Mouse (Mus musculus): ENCODE results near the gene Tle2. TPM values are rescaled to one million over a fixed set of nuclear protein-coding genes. Genes with fewer than 3 reads are reported as not detected.

Tle2 gene
- total and polyA plus RNA-seq, 3 experiments = 0.45 to 3.6 (median 1.5) TPM

GRCm38 (mm10) chr10:81553232-81553631 is 21.1 kb upstream of the Tle2 start:
- H3K4me1 ChIP-seq (ENCODE audit: insufficient read depth, low read depth, low read length) = peaks cover 37% of the 10 kb centered on the region
- H3K36me3 ChIP-seq (replicated peaks) = no peaks in the 10 kb centered on the region
- no peak overlapping the region for H3K4me3 ChIP-seq (ENCODE audit: low read depth, low read length)
- H3K27me3 ChIP-seq (ENCODE audit: insufficient read depth, low read length) = no peaks in the 10 kb centered on the region
- ATAC-seq (ENCODE audit: extremely low read depth, insufficient number of reproducible peaks, low FRiP score, poor library complexity, severe bottlenecking) = no peak
- H3K9me3 ChIP-seq (replicated peaks) = peaks cover 7% of the 10 kb centered on the region; the same call in 1 of the 2 replicates
- DNase-seq (ENCODE audit: low spot score) = no peak
- TF ChIP-seq CTCF (IDR thresholded peaks at IDR 0.05; ENCODE audit: low read depth, low read length) (peak; percentile 34), GATA1 (IDR thresholded peaks at IDR 0.05; ENCODE audit: borderline replicate concordance, low read length) (no peak)

- no peak for ATAC-seq (ENCODE audit: extremely low read depth, insufficient number of reproducible peaks, low FRiP score, poor library complexity, severe bottlenecking)
- Histone ChIP-seq H3K9me3 (replicated peaks) (peaks cover 7% of the 10 kb centered on the region; the same call in 1 of the 2 replicates), H3K4me1 (ENCODE audit: insufficient read depth, low read depth, low read length) (peaks cover 39% of the 10 kb centered on the region), H3K36me3 (replicated peaks) (no peaks in the 10 kb centered on the region), H3K27me3 (ENCODE audit: insufficient read depth, low read length) (no peaks in the 10 kb centered on the region), H3K4me3 (ENCODE audit: low read depth, low read length) (no peak overlapping the region)
- no peak for TF ChIP-seq GATA2 (IDR thresholded peaks at IDR 0.05; ENCODE audit: borderline replicate concordance, low read depth, low read length)
- no peak for TF ChIP-seq CTCF (IDR thresholded peaks at IDR 0.05; ENCODE audit: low read depth, low read length)
- no peak for TF ChIP-seq POLR2AphosphoS5 (IDR thresholded peaks at IDR 0.05; ENCODE audit: insufficient replicate concordance, low read depth, low read length)
- no peak for TF ChIP-seq GATA1 (IDR thresholded peaks at IDR 0.05; ENCODE audit: borderline replicate concordance, low read length)
- TF ChIP-seq TAL1 (conservative IDR thresholded peaks at IDR 0.05; ENCODE audit: low read depth, low read length) = no peak
- DNase-seq (ENCODE audit: low spot score) = no peak
These were observed 20.3 kb upstream of the Tle2 start for GRCm38 (mm10) chr10:81553807-81554755.

GRCm38 (mm10) chr10:81556282-81556681 is 18.1 kb upstream of the Tle2 start:
- no peak for DNase-seq (ENCODE audit: low spot score)
- H3K27me3 ChIP-seq (ENCODE audit: insufficient read depth, low read length) = no peaks in the 10 kb centered on the region
- no peak overlapping the region for H3K4me3 ChIP-seq (ENCODE audit: low read depth, low read length)
- ATAC-seq (ENCODE audit: extremely low read depth, insufficient number of reproducible peaks, low FRiP score, poor library complexity, severe bottlenecking) = no peak
- peak; percentile 76 for TF ChIP-seq CTCF (IDR thresholded peaks at IDR 0.05; ENCODE audit: low read depth, low read length)
- TF ChIP-seq GATA2 (IDR thresholded peaks at IDR 0.05; ENCODE audit: borderline replicate concordance, low read depth, low read length) = no peak
- peaks cover 33% of the 10 kb centered on the region for H3K4me1 ChIP-seq (ENCODE audit: insufficient read depth, low read depth, low read length)
- peaks cover 7% of the 10 kb centered on the region; the same call in 1 of the 2 replicates for H3K9me3 ChIP-seq (replicated peaks)
- peaks cover 4% of the 10 kb centered on the region for H3K36me3 ChIP-seq (replicated peaks)

DNA sequence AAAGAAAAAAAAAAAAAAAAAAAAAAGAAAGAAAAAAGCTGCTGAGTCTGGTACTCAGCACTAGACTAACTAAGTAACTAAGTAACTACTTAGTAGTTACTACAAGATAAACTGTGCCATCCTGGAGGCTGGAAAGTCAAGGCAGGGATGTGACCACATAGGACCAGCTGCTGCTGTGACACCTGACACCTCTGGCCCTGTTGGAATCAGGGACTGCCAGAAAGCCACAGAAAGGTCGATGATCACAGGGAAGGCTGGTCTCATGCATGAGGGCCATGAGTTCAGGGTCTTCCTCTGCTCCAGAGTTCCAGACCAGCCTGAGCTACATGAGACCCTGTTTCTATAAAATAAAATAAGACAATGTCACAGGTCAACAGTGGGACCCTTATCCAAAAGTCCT is 16.9 kb upstream of the Tle2 start:
- Histone ChIP-seq H3K36me3 (replicated peaks) (peaks cover 17% of the 10 kb centered on the region), H3K9me3 (replicated peaks) (peaks cover 7% of the 10 kb centered on the region; the same call in 1 of the 2 replicates), H3K4me3 (ENCODE audit: low read depth, low read length) (no peak overlapping the region), H3K4me1 (ENCODE audit: insufficient read depth, low read depth, low read length) (peaks cover 30% of the 10 kb centered on the region), H3K27me3 (ENCODE audit: insufficient read depth, low read length) (no peaks in the 10 kb centered on the region)
- ATAC-seq (ENCODE audit: extremely low read depth, insufficient number of reproducible peaks, low FRiP score, poor library complexity, severe bottlenecking) = no peak
- TF ChIP-seq POLR2AphosphoS5 (IDR thresholded peaks at IDR 0.05; ENCODE audit: insufficient replicate concordance, low read depth, low read length) (no peak), GATA1 (IDR thresholded peaks at IDR 0.05; ENCODE audit: borderline replicate concordance, low read length) (no peak), TAL1 (conservative IDR thresholded peaks at IDR 0.05; ENCODE audit: low read depth, low read length) (no peak), CTCF (IDR thresholded peaks at IDR 0.05; ENCODE audit: low read depth, low read length) (no peak), GATA2 (IDR thresholded peaks at IDR 0.05; ENCODE audit: borderline replicate concordance, low read depth, low read length) (no peak)
- no peak for DNase-seq (ENCODE audit: low spot score)

DNA sequence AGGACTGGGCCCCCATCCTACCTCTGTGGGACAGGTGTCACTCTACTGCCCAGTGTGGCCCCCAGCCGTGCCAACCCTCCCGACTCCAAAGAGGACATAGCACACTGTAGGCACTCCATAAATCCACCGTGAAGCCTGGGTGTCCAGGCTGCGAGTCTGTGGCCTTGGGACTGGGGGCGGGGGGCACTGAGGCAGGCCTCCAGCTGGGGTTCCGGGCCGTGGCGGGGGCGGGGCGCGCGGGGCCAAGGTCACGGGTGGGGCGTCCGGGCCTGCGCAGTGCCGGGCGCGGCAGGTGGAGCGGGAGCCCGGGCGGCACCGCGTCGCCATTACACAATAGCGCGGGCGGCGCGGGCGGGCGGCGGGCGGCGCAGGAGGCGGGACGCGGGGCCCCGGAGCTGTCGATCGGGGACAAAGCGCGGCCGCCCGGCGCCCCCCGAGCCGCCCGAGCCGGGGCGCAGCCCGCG is 15.2 kb upstream of the Tle2 start, which contains the start of gene Aes:
TSS of gene Aes (plus strand) at position 326 of the 464 bp plus-strand sequence.
- Histone ChIP-seq H3K27me3 (ENCODE audit: insufficient read depth, low read length) (no peaks in the 10 kb centered on the region), H3K4me1 (ENCODE audit: insufficient read depth, low read depth, low read length) (peaks cover 47% of the 10 kb centered on the region), H3K36me3 (replicated peaks) (peaks cover 34% of the 10 kb centered on the region), H3K4me3 (ENCODE audit: low read depth, low read length) (peak within 1 kb of the TSS; percentile 90), H3K9me3 (replicated peaks) (peaks cover 4% of the 10 kb centered on the region; the same call in 1 of the 2 replicates)
- DNase-seq (ENCODE audit: low spot score) (peak; percentile 74), ATAC-seq (ENCODE audit: extremely low read depth, insufficient number of reproducible peaks, low FRiP score, poor library complexity, severe bottlenecking) (no peak)
- TF ChIP-seq GATA2 (IDR thresholded peaks at IDR 0.05; ENCODE audit: borderline replicate concordance, low read depth, low read length) = no peak
- TF ChIP-seq CTCF (IDR thresholded peaks at IDR 0.05; ENCODE audit: low read depth, low read length) = no peak
- TF ChIP-seq GATA1 (IDR thresholded peaks at IDR 0.05; ENCODE audit: borderline replicate concordance, low read length) = no peak
- no peak for TF ChIP-seq POLR2AphosphoS5 (IDR thresholded peaks at IDR 0.05; ENCODE audit: insufficient replicate concordance, low read depth, low read length)
- TF ChIP-seq TAL1 (conservative IDR thresholded peaks at IDR 0.05; ENCODE audit: low read depth, low read length) = no peak

DNA sequence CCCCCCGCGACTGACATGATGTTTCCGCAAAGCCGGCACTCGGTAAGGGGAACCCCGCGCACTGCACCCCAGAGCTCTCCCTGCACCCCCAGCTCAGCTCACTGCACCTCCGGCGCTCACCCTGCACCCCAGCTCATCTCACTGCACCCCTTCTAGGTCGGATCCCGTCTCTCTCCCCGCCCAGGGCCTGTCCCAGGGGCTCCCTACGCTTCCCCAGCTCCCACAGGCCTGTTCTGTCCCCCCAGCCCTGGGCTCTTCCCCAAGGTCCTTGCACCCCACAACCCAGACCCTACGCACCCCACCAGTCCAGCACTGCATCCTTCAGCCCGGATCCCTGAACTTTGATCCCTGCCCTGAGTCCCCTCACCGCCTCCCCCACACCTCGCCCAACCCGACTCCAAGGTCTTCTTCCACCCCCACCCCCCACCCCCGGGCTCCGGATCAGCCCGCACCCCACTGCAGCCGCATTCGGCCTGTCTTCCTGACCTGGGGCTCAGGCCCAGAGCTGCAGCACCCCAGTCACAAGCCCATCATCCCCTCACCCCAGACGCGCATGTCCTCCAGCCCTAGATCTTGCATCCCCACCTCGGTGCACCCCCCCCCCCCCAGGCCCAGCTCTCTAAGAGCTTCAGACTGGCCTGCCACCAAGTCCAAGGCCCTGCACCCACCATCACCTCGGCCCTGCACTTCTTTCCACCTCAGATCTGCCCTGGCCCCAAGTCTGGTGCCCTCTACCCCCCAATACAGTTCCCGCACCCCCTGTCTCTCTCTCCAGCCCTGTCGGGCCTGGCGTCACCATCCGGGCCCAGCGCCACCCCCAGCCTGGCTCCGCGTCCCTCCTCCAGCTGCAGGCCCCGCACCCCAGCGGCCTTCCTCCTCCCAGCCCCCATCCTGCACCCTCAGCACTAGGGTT is 14.5 kb upstream of the Tle2 start:
- Histone ChIP-seq H3K9me3 (replicated peaks) (peaks cover 4% of the 10 kb centered on the region; the same call in 1 of the 2 replicates), H3K4me1 (ENCODE audit: insufficient read depth, low read depth, low read length) (peaks cover 54% of the 10 kb centered on the region), H3K4me3 (ENCODE audit: low read depth, low read length) (peak overlapping the region; percentile 90), H3K27me3 (ENCODE audit: insufficient read depth, low read length) (no peaks in the 10 kb centered on the region), H3K36me3 (replicated peaks) (peaks cover 40% of the 10 kb centered on the region)
- ATAC-seq (ENCODE audit: extremely low read depth, insufficient number of reproducible peaks, low FRiP score, poor library complexity, severe bottlenecking) (0 out of 2 replicates have a peak, but pooled peaks have one; percentile 18), DNase-seq (ENCODE audit: low spot score) (peak; percentile 90)
- no peak for TF ChIP-seq GATA1 (IDR thresholded peaks at IDR 0.05; ENCODE audit: borderline replicate concordance, low read length)
- TF ChIP-seq POLR2AphosphoS5 (IDR thresholded peaks at IDR 0.05; ENCODE audit: insufficient replicate concordance, low read depth, low read length) = no peak
- no peak for TF ChIP-seq CTCF (IDR thresholded peaks at IDR 0.05; ENCODE audit: low read depth, low read length)
- no peak for TF ChIP-seq GATA2 (IDR thresholded peaks at IDR 0.05; ENCODE audit: borderline replicate concordance, low read depth, low read length)
- no peak for TF ChIP-seq TAL1 (conservative IDR thresholded peaks at IDR 0.05; ENCODE audit: low read depth, low read length)

Data from G1E (cell line).